Comparison of ENCODE assay signal across 9 mouse cellular contexts in genomic region chr7:67435643-67436339, GRCm38 (mm10).
DNase-seq lines count a peak whose midpoint lies in the region; ATAC-seq and TF ChIP-seq lines count a peak whose summit lies in the region.
"Had no signal": no experiment of that assay in that cellular context is flagged by ENCODE, and none has a peak within 500 bp of the region (broad histone marks: within the 10 kb centered on the region; RNA-seq: fewer than 3 reads in every experiment).

No protein-coding gene starts in this region.

- H3K27me3 ChIP-seq in hindbrain, embryonic 12.5 days, result no peaks in the 10 kb centered on the region
- H3K27me3 ChIP-seq in thymus, adult 2 months (ENCODE audit: control insufficient read depth, insufficient read depth, low read length), result no peaks in the 10 kb centered on the region
- H3K27me3 ChIP-seq: midbrain, embryonic 12.5 days had no signal

- WGBS in hindbrain, embryonic 12.5 days, result 64% methylated on average over 11 of the region's 11 CpGs
- 35% methylated on average over 11 of the region's 11 CpGs for WGBS in thymus, adult 2 months

- H3K4me2 ChIP-seq in hindbrain, embryonic 12.5 days (replicated peaks), result no peak overlapping the region
- H3K4me2 ChIP-seq: midbrain, embryonic 12.5 days had no signal

- H3K27ac ChIP-seq in hindbrain, embryonic 12.5 days, result no peak overlapping the region
- H3K27ac ChIP-seq in thymus, adult 2 months (ENCODE audit: control insufficient read depth, insufficient read depth, low read length), result no peak overlapping the region
- H3K27ac ChIP-seq: midbrain, embryonic 12.5 days had no signal

- no peak overlapping the region; the same call in 1 of the 2 replicates for H3K9ac ChIP-seq in hindbrain, embryonic 12.5 days
- H3K9ac ChIP-seq: midbrain, embryonic 12.5 days had no signal

- no peaks in the 10 kb centered on the region for H3K9me3 ChIP-seq in hindbrain, embryonic 12.5 days (replicated peaks)
- H3K9me3 ChIP-seq: midbrain, embryonic 12.5 days had no signal

- no peak for TF ChIP-seq CTCF in thymus, adult 2 months (IDR thresholded peaks at IDR 0.05; ENCODE audit: borderline replicate concordance, control insufficient read depth, extremely low read depth, insufficient read depth, low read length, poor library complexity)

- H3K4me3 ChIP-seq in hindbrain, embryonic 12.5 days, result no peak overlapping the region
- H3K4me3 ChIP-seq in thymus, adult 2 months (ENCODE audit: control insufficient read depth, insufficient read depth, low read length), result no peak overlapping the region
- H3K4me3 ChIP-seq: midbrain, embryonic 12.5 days had no signal

- no peaks in the 10 kb centered on the region for H3K36me3 ChIP-seq in hindbrain, embryonic 12.5 days
- no peaks in the 10 kb centered on the region for H3K36me3 ChIP-seq in thymus, adult 2 months (ENCODE audit: control insufficient read depth, insufficient read depth, low read length)
- H3K36me3 ChIP-seq: midbrain, embryonic 12.5 days had no signal

- no peak for TF ChIP-seq POLR2A in thymus, adult 2 months (IDR thresholded peaks at IDR 0.05; ENCODE audit: control insufficient read depth, extremely low read depth, insufficient read depth, low read length, poor library complexity)

- DNase-seq in left cerebral cortex, postnatal 4 days, result peak; percentile 80
- no peak for DNase-seq in left cerebral cortex, adult 18-20 months (ENCODE audit: low spot score in 2 of 2)
- DNase-seq in fibroblast of lung, adult 2 months (ENCODE audit: low read depth), result peak; percentile 65
- no peak for DNase-seq in layer of hippocampus, adult 9-11 months
- DNase-seq in spleen, adult 18-20 months, result no peak
- DNase-seq in thymus, adult 2 months, result no peak

- intact Hi-C loops in left cerebral cortex, postnatal 4 days (cut with DNase I), result no loop called here

- peaks cover 12% of the 10 kb centered on the region for H3K4me1 ChIP-seq in hindbrain, embryonic 12.5 days
- H3K4me1 ChIP-seq in thymus, adult 2 months (replicated peaks; ENCODE audit: control insufficient read depth, insufficient read depth, low read length), result peaks cover 40% of the 10 kb centered on the region

- ATAC-seq in hindbrain, embryonic 12.5 days (ENCODE audit: low FRiP score), result peak; percentile 66; the same call in 1 of the 2 replicates
- peak; percentile 71 for ATAC-seq in megakaryocyte-erythroid progenitor cell, adult 5-6 weeks (replicated peaks; ENCODE audit: low FRiP score, low TSS enrichment, poor library complexity, severe bottlenecking)

Comparison
In these comparisons a context has a peak if more than half of its experiments do, and no peak if none do; other contexts are left out.
1. DNase-seq: peak in left cerebral cortex, postnatal 4 days (single experiment) and fibroblast of lung, adult 2 months (single experiment); none in left cerebral cortex, adult 18-20 months (0 of 2), layer of hippocampus, adult 9-11 months (single experiment), spleen, adult 18-20 months (0 of 2) and thymus, adult 2 months (single experiment).